Mouse (Mus musculus) ES-E14 (cell line): ENCODE data around the gene Retsat.

Source experiments
- CHD2 ChIP-seq: IDR thresholded peaks from 2 replicates; pipeline ENCODE4 v1.6.1; 2014; ENCODE audit warnings: mild to moderate bottlenecking, low read depth, low read length, inconsistent platforms
- HCFC1 ChIP-seq: IDR thresholded peaks from 2 replicates; pipeline ENCODE4 v1.6.1; 2012; ENCODE audit warnings: low read length, inconsistent platforms, borderline replicate concordance; ENCODE audit not compliant: insufficient read depth
- ZC3H11A ChIP-seq: IDR thresholded peaks from 2 replicates; pipeline ENCODE4 v1.6.1; 2012; ENCODE audit warnings: low read depth, mild to moderate bottlenecking, inconsistent platforms, low read length, borderline replicate concordance
- ZNF384 ChIP-seq: IDR thresholded peaks from 2 replicates; pipeline ENCODE4 v1.6.1; 2012; ENCODE audit warnings: low read depth, low read length, inconsistent platforms

DNA sequence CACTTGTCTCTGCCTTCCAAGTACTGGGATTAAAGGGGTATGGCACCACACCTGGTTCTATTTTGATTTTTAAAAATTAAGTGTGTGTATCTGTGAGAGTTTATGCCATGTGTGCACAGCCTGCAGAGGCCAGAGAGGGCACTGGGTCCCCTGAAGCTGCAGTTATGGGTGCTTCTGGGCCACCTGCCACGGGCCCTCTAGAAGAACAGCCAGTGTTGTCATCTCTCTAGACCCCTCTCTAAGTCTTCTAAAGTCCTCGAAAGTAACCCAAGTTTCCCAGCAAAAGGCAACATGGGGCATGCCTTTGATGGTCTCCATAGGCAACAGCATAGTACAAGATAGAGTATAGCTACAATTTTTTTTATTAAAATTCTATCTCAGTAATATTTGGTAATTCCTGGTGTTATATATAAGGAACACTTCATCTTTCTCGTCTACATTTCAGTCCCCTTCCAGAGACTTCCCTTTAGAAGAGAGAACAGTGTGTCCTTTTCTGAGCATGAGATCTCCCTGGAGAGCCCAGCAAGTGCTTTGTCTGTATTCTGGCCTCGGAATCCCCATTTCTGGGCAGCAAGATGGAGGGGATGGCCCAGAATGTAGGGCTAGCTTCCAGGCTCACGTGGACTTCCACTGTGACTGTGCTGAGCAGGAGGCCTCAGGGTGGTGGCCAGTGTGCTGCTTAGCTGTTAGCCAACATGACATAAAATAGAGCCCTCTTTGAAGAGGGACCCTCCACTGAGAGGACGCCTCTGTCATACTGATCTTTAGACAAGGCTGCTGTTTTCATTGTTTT lies 5.1 kb upstream of the Retsat start:
- TF ChIP-seq CHD2 (no peak), ZC3H11A (no peak), HCFC1 (no peak), ZNF384 (no peak)
